Mouse (Mus musculus) thymus, postnatal 4 days (tissue): ENCODE data around the gene Cd86.

Experiments
- DNase-seq: peaks from one replicate; pipeline ENCODE4 v3.0.0; 2021

Cd86 gene

DNA sequence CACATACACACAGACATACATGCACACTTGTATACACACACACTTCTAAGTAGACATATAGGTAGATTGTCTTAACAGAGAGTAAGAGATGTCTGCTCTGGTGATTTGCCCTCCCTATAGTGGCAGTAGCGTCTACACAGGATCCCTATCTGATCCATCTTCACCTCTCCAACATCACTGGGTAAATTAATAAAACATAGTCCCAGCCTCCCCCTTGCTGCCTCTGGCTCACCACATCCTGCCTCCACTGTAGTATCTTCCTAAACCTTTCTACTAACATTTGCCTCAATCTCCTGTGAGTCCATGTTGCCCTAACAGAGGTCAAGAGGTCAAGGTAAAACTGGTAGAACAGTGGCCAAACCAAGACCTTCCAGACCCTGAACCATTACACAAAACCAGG is 10.7 kb downstream of the Cd86 start:
- DNase-seq: no peak

DNA sequence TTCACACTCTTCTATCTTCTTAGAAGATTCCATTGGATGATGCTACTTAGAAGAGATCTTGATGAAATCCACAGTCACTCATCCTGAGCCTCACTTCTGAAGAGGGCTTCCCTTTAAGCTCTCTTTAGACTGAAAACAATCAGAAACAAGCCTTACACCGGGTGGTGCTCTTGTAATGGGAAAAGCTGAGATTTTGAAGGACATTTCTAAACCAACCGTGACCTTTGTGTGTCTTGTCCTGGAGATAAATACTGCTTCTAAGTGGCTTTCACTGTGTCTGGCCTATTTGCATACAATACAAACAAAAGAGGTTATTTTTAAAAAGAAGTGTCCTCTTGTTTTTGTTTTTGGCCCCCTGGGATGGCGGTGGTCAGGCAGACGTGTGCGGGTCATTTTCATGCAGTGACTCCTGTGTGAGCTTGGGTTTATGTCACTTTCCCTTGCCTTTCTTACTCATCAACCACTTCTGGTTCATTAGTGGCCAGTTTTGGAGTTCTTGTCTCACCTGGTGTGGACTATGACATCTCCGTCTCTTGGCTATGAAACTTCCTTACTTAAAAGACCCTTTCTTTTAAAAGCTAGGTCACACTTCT is 14.6 kb downstream of the Cd86 start:
- no peak for DNase-seq

DNA sequence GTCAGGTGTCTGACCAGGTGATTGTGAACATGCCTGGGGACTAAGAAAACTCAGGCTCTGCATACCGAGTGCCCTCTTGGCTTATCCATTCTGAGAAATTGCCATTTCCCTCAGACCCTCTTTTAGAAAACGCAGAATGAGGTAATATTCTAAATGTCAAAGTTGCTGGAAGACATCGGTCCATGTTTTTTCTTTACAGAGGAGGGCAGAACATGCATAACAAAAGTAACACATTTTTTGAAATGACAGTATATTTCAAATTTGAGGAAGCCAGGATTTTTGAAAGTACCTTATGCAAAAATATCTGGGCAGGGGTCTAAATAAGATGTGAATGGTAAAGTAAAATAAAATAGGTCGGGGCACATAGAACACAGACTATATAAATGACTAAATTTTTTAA is 15.4 kb downstream of the Cd86 start:
- no peak for DNase-seq

DNA sequence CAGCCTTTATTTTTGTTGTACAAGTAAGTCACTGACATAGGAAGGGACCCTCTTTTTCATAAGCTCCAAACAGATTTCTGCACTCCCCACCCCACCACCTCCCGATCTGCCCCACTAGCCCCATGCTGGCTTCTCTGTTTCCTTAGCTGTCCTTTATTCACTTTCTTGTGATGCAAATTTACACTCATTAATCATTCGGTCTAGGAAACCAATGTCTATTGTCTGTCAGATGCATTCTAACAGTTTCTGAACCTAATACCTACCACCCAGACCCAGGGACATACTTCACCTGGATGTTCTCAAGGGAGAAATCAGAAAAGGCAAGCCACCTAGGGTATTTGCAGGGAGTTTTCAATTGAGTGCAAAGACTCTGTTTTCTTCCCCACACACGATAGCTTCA is 16.6 kb downstream of the Cd86 start:
- DNase-seq: no peak

DNA sequence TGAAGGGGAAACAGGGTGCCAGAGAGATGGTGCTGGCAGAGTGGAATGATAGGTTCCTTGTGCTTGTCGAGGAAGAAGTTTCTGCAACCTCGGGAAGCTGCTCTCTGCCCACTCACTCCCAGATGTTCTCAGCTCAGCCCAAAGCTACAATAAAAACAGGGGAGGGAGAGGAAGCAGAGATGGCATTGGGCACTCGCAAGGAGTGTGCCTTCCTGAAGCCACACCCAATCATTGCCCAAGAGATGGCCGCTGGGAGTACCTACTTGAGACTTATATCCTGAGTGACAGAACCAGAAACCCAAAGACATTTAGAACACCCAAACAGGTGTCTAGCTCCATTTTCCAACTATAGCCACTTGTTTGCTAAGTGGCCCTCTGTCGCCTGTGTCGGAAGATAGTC is 20.8 kb downstream of the Cd86 start:
- DNase-seq: no peak

DNA sequence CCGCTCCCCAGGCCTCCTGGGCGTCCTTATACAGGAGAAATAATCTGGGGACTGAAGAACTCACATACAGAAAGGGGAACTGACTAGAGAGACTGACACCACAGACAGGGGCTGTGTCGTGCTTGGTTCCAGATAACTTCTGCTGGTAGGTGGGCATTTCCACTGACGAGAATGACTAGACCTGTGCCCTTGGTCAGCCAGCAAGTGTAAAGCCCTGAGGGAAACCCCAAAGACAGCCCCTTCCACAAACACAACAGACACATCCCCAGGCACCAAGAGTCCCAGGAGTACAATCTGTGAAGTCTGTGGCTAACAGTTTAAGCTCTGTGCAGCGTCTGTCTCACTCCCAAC is 23.2 kb downstream of the Cd86 start:
- no peak for DNase-seq

DNA sequence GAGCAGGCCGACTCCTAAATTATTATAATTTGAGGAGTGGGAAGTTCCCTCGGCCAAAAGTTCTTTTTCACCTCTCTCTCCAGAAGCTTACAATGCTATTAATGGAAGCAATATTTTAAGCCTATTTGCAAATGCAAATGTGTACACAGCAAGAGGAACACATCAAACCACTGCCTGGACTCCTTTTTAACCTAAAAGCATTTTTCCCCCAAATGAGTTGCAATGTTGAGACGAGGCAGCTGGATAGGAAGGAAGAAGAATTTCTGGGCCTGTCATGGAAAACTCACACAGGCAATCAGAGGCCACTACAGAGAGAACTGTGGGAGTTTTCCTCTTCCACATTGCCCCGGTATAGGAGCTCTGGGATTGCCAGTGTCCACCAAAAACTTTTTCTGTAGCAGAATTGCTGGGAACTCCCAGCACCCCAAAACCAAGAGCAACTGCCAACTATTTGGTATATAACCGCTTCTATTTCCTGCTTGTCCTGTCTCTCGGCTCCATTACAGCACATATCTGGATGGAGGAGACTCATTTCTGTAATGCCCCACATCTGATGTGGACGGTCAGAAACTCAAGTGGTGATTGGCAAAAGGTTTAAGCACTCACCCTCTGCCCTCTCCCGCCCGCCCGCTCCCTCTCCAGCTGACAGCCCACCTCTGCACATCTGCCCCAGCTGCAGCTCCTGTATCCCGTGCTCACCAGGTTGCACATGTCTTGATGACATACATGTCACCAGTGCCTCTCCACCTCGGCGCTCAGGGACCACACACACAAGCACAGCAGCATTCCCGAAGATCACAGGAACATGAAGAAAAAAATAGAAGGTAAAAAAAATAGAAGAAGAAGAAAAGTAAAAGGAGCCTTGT is 23.8 kb downstream of the Cd86 start:
- no peak for DNase-seq

DNA sequence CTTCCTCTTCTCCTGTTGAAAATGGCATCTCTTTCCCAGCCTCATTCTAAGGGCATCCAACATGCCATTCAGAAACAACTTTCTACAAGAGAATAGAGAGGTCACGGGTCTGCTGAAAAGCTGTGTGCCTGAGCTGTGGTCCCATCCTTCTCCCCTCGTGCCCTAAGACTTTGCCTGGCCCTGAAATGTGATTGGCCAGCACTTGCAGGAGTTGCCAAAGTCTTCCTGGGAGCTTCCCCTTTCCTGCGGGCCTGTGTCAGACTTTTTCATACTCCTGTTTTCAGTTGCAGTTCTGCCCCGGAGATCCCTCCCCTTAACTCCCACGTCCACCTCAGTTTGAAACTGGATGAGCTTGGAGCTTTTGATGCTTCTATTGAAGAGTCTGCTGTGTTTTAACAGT is 24.9 kb downstream of the Cd86 start:
- DNase-seq: no peak

DNA sequence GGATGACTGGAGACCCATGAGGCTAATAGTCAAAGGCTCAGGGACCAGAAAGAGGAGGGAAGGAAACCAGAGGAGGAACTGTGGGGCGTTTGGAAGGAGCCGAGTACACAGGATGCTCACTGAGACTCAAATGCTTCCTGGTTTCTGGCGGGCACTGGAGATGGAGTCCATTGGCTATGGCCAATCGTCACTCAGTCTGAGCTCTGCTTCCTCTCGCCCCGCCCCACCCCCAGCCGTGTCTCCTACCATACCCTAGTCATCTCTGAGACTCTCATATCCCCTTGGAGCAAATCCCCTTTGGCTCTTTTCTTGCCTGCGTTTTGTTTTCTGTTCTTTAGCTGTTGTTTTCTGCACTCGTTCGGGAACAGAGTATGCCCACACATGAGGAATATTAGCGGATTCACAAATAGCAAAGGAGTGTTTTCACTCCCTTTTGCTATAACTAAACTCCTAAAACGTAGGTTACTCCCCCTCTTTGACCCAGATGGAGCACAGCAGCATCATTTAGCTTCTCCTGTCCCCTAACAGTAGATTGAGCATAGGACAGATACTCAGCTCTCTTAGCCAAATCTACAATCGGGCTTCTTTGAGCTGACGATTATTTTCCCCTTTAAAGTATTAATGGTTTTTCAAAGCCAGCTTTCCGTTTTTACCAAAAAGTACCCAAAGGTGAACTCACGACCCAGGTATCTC is 25.9 kb downstream of the Cd86 start:
- DNase-seq: no peak

DNA sequence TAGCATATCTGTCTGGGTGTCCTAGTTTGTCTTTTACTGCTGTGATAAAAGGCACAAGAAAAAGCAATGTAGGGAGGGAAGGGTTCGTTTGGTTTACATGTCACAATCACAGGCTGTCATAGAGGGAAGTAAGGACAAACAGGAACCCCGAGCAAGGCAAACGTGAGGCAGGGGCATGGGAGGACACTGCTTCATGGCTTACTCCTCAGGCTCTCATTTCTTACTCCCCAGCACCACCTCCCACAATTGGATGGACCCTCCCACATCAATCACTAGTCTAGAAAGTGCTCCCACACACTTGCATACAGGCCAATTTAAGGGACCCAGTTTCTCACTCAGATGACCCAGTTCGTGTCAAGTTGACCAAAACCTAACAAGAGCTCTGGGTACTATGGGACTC is 29.1 kb downstream of the Cd86 start:
- no peak for DNase-seq

DNA sequence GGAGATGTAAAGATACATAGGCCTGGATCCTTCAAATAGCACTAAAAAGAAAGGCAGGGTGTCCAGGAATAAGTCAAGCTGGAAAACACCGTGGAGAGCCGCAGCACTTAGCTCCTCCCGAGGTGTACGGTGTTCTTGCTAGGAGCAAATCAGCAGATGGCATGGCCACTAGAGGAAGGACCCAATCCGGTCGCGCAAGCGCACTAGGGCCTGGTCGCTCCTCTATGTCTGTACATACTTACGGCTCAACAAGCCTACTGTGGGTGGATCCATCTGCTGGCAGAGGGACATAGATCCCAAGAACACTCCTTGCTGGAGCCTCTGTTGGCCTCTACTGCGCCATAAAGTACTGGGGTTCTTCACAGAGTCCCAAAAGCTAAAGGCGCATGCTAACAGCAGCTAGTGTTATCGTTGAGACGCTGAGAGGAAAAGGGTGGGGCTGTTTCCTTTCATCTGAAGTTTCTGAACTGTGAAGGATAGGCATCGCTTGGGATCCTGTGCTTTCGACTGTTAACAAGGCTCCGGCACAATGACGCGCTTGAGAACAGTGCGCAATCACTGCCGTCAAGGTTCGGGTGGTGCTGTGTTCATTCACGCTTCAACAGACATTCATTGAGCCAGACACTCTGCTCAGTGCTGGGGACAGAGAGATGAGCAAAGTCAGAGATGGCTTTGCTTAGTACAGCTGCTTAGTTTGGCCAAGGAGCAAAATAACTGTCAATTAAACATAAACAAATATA is 30.7 kb downstream of the Cd86 start:
- DNase-seq: no peak

DNA sequence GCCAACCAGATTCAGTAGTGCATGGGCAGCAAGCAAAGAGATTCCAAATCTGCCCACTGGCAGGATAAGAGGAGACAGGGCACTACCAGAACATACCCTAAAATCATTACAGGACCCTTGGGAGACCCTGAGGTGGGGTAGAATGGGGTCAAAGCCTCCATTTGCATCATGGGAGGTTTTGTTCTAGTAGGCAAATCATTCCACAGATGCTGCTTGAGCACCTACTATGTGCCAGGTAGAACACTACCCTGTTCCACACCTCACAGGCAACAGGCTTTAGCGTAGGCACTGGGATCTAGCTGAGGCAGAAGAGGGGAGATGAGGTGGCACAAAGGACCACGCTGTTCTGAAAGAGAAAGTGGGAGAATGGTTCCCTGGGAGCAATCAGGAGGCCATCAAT is 31.5 kb downstream of the Cd86 start:
- DNase-seq: no peak

DNA sequence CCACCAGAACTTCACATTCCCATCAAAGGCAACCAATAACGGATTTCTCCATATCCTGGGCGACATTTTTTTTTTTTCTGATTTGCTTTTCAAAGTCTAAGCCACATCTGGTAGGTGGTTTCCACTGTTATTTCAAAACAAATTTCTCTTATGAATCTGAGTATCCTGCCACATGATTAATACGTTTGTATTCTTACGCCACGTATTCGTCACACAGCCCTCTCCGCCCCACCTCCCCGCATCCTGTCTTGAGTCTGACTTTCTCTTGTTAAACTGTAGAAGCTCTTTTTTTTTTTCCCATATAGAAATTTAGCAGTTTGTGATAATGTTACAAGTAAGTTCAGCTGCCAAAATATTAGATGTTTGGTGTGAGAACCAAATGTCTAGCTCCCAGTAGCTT is 33.7 kb downstream of the Cd86 start:
- no peak for DNase-seq

DNA sequence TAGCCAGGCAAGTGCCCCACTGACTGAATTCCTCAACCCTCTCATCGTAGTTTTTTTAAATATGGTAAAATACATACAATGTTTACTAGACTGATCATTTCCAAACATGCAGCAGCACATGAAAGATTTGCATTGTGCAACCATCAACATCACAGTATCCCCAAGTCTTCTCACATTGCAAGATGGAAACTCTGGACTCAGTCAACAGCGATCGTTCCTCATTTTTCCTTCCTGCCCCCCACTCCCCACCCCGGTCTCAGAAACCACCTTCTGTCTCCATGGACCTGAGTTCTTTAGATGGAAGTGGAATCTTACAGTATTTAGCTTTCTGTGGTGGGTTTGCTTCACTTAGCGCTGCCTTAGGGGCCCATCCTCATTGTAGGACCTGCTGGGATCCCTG is 34.3 kb downstream of the Cd86 start:
- DNase-seq: no peak

DNA sequence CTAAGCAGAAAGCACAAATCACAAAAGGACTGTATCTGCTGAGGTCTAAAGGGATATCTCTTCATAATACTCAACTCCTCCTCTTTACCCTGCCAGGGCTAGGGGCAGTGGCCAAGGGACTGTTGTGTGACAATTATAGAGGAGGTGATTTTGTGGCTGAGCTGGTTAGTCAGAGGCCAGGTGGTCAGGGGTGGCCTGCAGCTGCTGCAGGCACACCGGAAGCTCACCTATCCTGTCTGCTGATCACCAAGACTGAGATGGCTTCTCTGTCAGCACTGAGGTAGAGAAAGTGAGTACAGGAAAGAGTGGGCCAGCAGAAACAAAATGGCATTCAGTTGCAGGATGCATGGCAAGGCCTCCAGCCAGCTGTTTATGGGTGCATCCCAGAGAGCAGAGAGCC is 38.1 kb downstream of the Cd86 start:
- no peak for DNase-seq

DNA sequence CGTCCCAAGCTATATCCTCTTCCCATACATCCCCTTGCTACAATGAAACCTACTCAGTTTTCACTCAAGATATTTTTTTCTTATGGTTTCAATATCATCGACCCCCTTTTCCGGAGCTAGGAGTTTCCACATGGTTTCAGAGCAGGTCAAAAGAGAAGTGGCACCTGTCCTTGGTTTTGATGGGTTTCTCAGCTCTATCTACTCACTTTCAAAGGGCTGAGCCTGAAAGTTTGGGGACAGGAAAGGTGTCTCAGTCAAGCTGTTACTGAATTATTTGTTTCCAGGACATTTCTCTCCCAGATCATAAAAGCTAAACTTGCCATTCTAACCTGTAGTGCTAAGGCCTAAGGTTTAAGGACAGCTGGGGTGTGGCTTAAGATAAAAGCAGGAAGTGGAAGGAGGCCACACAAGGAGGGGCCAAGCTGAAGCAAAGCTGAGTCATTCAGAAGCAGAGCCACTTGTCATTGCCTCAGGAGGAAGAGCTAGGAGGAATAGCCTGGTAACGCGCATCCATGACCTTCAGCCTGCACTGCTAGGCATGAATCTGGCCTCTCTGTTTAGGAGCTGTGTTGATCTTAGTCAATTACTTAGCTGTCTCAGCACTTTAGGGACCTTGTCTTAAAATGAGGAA is 39.2 kb downstream of the Cd86 start:
- DNase-seq: no peak

DNA sequence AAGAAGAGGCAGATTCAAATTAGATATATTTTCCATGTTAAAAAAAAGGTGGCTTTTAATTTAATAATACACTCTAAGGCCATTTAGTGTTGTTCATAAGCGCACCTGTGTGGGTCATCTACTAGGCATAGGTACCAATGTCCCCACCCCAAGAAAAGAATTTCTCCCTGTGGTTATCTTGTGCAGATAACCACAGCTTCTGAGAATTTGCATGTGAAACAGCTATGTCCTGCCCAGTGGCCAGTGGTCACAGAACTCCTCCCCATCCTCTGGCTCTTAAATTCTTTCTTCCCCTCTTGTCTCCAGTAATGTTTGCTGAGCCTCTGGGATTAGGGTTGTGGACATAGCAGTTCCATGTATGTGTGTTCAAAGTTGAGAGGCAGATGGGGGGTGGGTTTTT is 40.0 kb downstream of the Cd86 start:
- no peak for DNase-seq

DNA sequence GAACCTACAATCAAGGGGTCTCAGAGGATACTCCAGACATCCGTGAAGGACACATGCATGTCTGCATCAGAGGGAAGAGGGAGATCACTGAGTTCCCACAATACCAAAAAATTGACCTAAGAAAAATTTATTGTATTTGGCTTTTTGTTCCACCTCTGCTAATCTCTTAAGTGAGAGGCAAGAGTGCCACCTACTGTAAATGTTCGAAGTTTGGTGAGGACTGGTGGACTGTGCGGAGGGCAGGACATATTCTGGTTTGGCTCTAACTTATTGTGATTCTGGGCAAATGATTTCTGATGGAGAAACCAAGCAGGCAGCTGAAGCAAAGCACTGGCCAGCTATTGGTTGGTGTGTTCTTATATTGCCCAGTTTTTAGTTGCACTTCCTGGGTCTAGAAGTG is 43.6 kb downstream of the Cd86 start:
- DNase-seq: no peak

DNA sequence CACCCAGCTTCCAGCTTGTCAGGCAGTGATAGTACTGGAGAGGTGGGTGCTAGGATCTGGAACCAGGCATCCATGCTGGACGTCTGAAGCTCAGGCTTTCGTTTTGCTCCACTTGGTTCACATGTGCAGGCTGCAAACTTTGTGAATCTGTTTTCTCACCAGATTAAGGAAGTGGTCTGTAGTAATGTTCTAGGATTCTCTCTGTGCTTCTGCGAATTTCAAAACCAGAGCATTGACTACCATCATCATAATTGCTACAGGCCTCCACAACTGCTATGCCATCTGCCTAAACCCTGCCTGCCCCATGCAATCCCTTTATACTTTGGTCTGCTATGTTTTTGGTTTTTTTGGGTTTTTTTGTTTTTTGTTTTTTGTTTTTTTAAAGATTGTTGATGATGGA is 44.8 kb downstream of the Cd86 start:
- DNase-seq: no peak

DNA sequence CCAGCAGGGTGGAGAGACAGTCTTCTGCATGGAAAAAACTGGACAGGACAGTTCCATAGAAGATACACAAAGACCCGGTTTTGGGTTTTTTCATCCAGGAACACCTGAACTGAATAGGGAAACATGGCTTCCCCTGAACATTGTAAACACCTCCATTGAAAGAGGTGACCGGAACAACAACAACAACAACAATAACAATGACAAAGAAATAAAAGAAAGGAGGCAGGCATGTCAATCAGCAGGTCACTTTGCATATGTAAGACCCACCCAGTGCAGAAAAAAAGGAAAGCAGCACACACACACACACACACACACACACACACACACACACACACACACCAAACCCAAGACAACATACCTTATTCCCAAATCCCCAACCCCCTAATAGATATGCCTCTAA is 52.2 kb downstream of the Cd86 start:
- DNase-seq: no peak

DNA sequence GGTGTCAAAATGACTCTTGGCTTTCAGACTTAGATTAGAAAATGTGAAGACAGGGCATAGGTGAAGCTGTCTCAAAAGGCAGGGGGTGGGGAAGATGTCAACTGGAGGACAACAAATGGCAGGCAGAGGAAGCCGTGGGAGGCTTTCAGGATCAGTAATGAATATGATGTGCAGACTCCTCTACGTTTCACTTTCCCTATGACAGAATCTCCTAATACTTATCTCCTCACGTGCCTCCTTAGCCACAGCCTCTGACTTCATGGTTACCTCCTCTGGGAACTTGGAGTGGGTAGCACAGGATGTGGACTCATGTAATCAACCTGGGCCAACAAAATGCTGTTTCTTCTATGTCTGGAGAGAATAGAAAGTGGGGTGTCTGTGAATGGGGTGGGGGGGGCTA is 63.2 kb downstream of the Cd86 start:
- no peak for DNase-seq

DNA sequence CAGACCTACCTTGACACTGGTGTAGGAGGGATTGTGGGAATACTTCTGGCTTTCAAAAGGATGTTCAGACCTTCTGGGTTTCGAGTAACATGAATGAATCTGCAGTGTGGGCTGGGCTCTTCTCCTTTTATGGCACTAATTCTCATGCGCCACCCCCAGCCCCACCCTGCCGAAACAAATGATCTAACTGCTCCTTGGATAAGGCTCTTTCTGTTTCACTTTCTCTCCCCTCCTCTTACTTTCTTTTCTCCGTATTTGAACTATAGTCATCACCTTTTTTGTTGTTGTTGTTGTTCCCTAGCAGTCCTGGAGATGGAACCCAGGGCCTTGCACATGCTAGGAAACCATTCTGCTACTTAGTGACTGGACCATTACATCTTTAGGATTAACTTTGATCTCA is 67.6 kb downstream of the Cd86 start:
- no peak for DNase-seq
